Mouse (Mus musculus) adrenal gland, adult (tissue): Measurements from ENCODE around the gene Gm7247.
"Not testable (repeated sequence)": the region's sequence is repeated elsewhere in the genome, so short reads cannot be mapped to it uniquely, and the experiment has no call there.

Source experiments
- DNase-seq, 2 experiments: peaks; one replicate each; pipeline ENCODE4 v3.0.0; 2022 to 2023; ENCODE audit warnings: low spot score in 1 of 2; ENCODE audit not compliant: inconsistent age in 2 of 2

Gm7247 gene

DNA sequence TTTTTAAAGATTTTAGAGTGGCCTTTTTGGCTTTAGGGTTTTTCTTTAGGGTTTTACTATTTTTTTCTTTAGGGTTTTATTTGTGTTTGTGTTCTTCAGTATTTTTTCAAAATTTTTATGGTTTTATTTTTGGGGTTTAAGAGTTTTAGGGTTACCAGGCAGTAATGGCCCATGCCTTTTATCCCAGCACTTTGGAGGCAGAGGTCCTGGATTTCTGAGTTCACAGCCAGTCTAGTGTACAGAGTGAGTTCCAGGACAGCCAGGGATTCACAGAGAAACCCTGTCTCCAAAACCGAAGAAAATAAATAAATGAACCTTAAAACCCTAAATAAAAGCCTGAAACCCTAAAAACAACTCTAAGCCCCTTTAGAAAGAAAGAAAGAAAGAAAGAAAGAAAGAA is 124.6 kb downstream of the Gm7247 start:
- DNase-seq: no peak

DNA sequence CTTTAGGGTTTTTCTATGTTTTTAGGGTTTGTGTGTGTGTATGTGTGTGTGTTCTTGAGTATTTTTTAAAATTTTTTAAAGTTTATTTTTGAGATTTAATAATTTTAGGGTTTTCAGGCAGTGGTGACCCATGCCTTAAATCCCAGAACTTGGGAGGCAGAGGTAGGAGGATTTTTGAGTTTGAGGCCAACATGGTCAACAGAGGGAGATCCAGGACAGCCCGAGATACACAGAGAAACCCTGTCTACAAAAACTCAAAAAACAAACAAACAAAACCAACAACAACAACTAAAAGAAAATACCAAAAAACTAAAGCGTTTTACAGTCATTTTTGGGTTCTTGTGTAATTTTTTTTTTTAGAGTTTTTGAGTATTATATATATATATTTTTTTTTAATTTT is 134.2 kb downstream of the Gm7247 start:
- DNase-seq: peak in 1 of 2 experiments; percentile 31

DNA sequence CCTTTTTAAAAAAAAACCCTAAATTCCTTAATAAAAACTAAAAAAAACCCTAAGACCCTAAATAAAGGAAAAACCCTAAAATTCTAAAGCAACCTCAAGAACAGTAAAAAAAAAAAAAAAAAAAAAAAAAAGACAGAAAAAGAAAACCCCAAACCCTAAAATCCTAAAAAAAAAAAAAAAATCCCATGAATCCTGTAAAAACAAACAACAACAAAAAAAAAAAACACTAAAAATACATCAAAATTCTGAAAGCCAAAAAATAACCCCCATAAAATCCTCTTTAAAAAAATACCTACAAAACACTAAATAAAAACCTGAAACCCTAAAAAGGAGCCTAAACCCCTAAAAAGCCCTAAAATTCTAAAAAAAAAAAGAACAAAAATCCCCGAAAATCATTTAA is 135.4 kb downstream of the Gm7247 start:
- DNase-seq: no peak

DNA sequence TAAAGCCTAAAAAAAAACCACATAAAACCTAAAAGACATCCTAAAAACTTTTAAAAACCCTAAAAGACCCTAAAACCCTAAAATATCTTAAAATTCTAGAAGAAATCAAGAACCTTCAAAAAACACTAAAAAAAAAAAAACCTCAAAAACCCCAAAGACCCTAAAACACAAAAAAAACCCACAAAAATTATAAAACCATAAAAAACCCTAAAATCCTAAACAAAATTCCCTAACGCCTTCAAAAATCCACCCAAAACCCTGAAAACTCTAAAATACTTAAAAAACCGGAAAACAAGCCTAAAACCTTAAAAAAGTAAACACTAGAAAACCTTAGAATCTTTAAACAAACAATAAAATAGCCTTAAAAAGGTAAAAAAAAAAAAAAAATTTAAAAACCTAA is 136.4 kb downstream of the Gm7247 start:
- DNase-seq: no peak

DNA sequence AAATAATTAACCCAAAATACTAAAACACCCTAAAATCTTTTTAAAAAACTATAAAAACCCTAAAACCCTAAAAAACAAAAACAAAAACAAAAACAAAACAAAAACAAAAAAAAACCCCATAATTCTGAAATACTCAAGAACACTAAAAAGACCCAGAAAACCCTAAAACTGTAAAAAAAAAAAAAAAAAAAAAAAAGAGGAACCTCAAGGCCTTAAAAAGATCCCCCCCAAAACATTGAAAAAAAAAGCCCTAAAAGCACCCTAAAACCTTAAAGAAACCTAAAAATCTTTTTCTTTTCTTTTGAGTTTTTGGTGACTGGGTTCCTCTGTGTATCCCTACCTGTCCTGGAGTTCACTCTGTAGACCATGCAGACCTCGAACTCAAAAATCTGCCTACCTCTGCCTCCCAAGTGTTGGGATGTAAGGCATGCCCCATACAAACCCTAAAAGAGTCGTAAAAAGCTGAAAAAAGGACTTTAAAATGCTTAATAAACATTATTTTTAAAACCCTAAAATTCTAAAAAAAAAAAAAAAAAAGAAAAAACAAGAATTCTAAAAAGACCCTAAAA is 138.2 kb downstream of the Gm7247 start:
- no peak for DNase-seq

DNA sequence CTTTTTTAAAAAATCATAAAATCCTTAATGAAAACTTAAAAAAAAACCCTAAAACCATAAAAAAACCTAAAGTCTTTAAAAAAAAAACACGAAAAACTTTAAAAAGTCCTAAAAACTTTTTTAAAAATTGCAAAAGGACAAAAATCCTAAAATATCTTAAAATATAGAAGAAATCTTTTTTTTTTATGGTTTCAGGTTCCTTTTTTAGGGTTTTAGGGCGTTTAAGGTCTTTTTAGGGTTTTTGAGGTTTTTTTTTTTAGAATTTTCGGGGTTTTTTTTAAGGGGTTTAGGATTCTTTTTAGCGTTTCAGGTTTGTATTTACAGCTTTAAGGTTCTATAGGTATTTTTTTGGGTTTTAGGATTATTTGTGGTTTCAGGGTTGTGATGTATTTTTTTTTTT is 138.9 kb downstream of the Gm7247 start:
- DNase-seq: no peak

DNA sequence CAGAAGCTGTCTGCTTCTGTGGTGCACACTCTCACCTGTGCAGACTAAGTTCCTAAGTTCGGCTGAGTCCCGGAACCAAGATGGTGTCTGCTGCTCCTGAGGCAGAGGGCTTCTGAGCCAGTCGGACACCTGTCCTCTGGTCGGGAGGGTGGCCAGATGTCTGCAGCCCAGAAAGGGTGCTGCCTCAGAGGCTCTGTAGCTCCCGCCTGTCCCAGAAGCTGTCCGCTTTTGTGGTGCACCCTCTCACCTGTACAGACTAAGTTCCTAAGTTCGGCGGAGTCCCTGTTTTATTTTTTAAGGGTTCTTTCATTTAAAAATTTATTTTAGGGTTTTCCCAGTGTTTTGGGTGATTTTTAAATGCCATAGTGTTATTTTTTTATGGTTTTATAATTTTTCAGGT is 145.9 kb downstream of the Gm7247 start:
- DNase-seq: no peak

DNA sequence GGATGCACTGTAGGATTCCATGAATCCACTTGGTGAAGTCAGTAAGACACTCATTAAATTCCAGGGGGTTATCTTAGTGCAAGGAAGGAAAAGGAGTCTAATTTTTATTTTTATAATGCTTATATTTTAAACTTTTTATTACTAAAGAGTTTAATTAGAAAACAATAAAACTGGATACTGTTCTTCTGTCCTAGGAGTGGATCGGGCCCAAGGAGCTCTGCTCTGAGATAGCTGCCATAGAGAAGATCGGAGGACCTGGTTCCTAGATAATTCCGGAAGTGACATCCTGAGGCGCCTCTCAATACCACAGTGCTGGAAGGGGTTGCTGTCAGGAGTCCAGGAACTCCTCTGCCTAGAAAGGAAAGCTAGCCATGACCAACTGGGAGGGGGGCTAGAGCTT is 190.9 kb downstream of the Gm7247 start, which contains the start of gene Gm5622:
Gm5622 (plus strand) TSS at position 301 of the 400 bp plus-strand sequence.
- no peak for DNase-seq

DNA sequence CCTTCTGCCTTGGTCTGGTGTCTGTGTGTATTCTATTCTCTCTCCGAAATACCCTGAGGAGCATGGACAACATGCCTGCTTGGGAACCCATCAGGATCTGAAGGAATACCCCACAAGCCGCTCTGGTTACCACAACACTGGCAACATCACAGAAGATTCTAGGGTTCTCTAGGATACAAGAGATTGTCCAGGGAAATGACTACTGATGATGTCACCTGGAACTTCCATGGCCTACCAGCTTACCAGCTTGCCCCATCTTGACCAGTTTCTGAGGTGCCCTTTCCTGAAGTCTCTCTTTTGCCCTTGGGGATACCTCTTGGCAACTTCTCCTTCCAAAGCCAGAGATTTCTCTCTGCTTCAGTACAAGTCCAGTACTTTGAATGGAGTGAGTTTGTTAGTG is 212.4 kb downstream of the Gm7247 start, which contains the start of gene Gm17175:
Gm17175 (minus strand) TSS at position 101 of the 400 bp plus-strand sequence.
- DNase-seq: not testable (repeated sequence)

DNA sequence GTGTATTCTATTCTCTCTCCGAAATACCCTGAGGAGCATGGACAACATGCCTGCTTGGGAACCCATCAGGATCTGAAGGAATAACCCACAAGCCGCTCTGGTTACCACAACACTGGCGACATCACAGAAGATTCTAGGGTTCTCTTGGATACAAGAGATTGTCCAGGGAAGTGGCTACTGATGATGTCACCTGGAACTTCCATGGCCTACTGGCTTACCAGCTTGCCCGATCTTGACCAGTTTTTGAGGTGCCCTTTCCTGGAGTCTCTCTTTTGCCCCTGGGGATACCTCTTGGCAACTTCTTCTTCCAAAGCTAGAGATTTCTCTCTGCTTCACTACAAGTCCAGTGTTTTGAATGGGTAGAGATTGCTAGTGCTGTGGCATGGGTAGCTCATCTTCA is 230.5 kb downstream of the Gm7247 start, which contains the start of gene Gm17174:
Gm17174 (minus strand) TSS at position 101 of the 400 bp plus-strand sequence.
- DNase-seq: not testable (repeated sequence)

DNA sequence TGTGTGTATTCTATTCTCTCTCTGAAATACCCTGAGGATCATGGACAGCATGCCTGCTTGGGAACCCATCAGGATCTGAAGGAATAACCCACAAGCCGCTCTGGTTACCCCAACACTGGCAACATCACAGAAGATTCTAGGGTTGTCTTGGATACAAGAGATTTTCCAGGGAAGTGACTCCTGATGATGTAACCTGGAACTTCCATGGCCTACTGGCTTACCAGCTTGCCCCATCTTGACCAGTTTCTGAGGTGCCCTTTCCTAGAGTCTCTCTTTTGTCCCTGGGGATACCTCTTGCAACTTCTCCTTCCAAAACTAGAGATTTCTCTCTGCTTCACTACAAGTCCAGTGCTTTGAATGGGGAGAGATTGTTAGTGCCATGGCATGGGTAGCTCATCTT is 249.7 kb downstream of the Gm7247 start, which contains the start of gene Gm17078:
Gm17078 (minus strand) TSS at position 101 of the 400 bp plus-strand sequence.
- DNase-seq: no peak
